Mouse (Mus musculus): ENCODE data around the gene Itpkb.

Itpkb gene

GRCm38 (mm10) chr1:180330145-180330706 lies at the start of gene Itpkb:
Gene Itpkb, plus strand, starts transcription at chr1:180330485.
- DNase-seq (ENCODE audit: low spot score in 2 of 2): no peak

GRCm38 (mm10) chr1:180282581-180282980 lies 47.7 kb upstream of the Itpkb start:
- no peak for DNase-seq (ENCODE audit: low spot score in 2 of 2)

GRCm38 (mm10) chr1:180283813-180284768 lies 46.2 kb upstream of the Itpkb start:
- DNase-seq (ENCODE audit: low spot score in 2 of 2): no peak

- no peak for DNase-seq (ENCODE audit: low spot score in 2 of 2)
Observed at GRCm38 (mm10) chr1:180286081-180286831, 44.0 kb upstream of the Itpkb start.

DNA sequence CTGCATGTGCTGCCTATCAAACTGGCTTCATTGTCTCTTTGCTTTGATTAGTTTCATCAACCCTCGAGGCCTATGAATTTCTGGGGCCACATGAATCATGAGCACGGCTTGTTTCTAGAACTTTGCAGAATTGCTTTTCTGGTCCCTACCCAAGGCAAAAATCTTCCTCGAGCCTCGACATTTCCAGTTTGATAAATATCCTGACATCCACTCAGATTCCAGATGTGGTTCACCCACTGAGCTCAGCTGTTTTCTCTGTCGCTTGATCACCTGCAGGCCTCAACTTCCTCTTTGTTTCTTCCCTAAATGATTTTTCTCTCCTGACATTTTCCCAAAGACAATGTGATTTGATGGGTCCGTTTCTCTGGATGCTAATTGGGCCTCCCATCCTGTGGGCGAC lies 42.1 kb upstream of the Itpkb start:
- no peak for DNase-seq (ENCODE audit: low spot score in 2 of 2)

DNA sequence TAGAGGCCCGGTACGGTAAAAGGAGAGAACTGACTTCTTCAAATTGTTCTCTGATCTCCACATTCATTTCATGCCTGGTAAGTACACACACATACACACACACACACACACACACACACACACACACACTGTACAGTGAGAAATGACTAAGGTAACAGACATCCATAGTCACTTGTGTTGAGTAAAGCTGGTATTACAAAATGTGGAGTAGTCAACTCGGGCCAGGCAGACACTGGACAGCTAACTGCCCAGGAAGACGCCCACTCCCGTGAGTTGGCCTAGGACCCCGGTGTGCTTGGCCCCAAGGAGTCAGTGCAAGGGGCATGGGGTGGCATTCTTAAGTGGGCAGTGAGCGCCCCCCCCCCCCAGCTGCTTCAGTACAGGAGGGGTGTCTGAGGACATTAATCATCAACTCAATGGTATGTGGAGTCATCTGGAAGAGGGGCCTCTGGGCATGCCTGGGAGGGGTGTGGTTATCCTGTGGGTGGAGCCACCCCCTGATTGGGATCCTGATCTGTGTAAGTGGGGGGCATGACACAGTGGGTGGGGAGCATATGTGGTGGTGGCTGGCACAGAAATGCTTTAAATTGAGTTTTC lies 41.3 kb upstream of the Itpkb start:
- DNase-seq (ENCODE audit: low spot score in 2 of 2): no peak

DNA sequence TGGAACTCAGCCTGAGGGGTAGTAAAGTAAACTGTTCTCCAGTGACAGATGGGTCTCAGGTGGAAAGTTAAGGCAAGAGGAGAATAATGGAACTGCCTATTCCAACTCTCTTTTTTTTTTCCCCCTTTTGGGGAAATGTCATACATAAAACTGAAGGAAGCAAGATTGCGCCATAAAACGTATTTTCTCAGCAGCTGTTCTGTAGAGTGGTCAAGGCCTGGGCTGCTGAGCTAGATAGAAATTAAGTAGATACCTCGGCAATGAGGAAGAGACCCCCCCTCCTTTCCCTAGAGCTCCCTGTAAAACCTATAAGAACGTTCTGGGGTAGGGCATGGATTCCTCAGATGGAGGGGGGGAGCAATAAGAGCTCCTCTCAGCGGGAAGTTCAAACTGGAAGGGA lies 40.5 kb upstream of the Itpkb start:
- DNase-seq (ENCODE audit: low spot score in 2 of 2): no peak

DNA sequence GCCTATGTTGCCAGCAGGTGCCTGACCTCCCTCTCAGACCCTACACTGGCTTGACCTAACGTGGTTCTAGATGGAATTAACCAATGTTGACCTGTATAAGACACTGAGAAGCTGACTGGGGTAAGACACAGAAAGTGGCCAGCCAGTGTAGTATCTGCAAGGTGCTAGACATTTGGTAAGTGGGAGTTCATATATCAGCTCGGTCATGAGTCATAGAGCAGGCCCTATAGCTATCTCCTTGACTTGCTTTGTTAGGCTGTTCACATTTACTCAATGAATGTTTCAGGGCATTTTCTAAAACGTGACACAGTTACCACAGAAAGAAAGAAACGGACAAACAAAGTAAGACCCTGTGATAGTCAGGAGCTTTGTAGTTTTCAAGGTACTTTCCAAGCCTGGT lies 39.9 kb upstream of the Itpkb start:
- DNase-seq (ENCODE audit: low spot score in 2 of 2): no peak

- DNase-seq (ENCODE audit: low spot score in 2 of 2): no peak
Observed at GRCm38 (mm10) chr1:180296088-180296487, 34.2 kb upstream of the Itpkb start.

- no peak for DNase-seq (ENCODE audit: low spot score in 2 of 2)
Observed at GRCm38 (mm10) chr1:180299697-180300096, 30.6 kb upstream of the Itpkb start.

GRCm38 (mm10) chr1:180300292-180300691 lies 30.0 kb upstream of the Itpkb start:
- no peak for DNase-seq (ENCODE audit: low spot score in 2 of 2)

GRCm38 (mm10) chr1:180300997-180301396 lies 29.3 kb upstream of the Itpkb start:
- DNase-seq (ENCODE audit: low spot score in 2 of 2): no peak

- no peak for DNase-seq (ENCODE audit: low spot score in 2 of 2)
Observed at GRCm38 (mm10) chr1:180302253-180303120, 27.8 kb upstream of the Itpkb start.

DNA sequence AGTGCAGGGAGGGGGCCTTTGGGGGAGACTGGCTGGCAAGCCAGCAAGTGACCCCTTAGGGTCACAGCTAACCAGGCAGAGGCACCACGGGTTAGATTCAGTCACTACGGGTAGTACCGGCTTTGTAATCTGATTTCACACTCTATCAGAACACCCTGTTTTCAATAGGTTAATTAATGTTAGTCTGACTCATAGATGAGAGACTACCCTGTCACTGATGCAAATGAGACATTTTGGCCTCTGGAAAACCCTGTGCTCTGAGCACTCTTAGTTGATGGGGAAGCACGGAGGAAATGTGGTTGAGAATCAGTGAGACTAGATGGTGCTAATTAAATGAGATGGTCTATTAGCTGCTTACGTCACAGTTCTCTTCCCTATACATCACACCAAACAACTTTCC lies 26.7 kb upstream of the Itpkb start:
- no peak for DNase-seq (ENCODE audit: low spot score in 2 of 2)

DNA sequence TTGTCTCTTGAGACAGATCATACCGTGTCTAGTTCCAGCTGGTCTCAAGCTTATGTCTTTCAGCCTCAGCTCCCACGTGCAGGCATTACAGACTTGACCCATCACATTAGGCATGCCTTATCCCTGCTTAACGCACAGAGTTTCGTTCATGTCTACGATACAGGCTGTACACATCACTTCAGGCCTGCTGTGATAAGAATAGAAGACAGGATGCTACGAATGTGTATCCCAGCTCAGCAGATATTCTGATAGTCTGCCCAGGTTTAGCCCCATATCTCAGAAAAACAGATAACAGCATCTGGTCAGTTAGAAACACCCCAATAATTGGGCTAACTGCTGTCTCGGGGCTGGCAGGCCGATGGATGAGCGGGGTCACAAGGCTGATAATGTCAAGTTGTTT lies 23.4 kb upstream of the Itpkb start:
- no peak for DNase-seq (ENCODE audit: low spot score in 2 of 2)

GRCm38 (mm10) chr1:180307661-180308060 lies 22.6 kb upstream of the Itpkb start:
- DNase-seq (ENCODE audit: low spot score in 2 of 2): no peak

DNA sequence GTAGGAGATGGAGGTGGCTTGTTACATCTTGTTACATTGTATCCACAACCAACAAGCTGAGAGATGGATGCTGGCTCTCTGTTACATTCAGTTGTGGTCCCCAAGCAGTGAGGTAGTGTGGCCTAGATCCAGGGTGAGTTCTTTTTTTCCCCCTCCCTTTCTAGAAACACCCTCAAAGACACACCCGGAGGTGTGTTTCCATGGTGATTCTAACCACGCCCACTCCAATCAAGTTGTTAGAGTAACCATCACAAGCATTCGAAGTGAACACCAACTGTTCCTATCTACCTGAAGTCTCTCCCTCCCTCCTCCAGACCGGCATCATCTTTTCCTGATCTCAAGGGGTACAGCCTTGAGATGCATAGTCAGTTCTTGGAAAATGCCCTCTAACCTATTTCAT lies 21.4 kb upstream of the Itpkb start:
- DNase-seq (ENCODE audit: low spot score in 2 of 2): no peak

- no peak for DNase-seq (ENCODE audit: low spot score in 2 of 2)
Observed at GRCm38 (mm10) chr1:180312286-180312685, 18.0 kb upstream of the Itpkb start.

DNA sequence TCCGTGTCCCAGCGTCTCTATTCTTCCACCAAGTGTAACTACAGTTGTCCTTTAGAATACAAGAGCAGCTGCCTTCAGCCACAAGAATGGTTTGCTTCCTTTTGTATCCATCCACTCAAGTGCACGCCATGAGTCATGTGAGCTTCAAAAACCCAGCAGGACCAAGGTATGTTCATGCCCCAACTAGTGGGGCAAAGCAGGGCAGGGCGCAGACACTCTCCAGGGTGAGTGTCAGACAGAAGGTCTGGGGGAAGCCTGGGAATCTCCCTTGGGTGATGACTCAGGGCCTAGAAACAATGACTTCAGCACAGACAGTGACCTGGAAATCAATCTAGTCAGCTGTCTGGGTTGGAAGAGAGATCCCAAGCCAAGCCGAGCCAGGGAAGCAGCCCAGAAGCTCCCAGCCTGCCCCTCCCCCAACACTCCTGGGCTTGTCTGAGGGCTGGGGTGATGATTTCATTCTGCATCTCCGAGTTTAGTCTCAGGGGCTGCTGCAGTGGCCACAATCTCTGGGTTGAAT lies 17.4 kb upstream of the Itpkb start:
- DNase-seq (ENCODE audit: low spot score in 2 of 2): no peak

DNA sequence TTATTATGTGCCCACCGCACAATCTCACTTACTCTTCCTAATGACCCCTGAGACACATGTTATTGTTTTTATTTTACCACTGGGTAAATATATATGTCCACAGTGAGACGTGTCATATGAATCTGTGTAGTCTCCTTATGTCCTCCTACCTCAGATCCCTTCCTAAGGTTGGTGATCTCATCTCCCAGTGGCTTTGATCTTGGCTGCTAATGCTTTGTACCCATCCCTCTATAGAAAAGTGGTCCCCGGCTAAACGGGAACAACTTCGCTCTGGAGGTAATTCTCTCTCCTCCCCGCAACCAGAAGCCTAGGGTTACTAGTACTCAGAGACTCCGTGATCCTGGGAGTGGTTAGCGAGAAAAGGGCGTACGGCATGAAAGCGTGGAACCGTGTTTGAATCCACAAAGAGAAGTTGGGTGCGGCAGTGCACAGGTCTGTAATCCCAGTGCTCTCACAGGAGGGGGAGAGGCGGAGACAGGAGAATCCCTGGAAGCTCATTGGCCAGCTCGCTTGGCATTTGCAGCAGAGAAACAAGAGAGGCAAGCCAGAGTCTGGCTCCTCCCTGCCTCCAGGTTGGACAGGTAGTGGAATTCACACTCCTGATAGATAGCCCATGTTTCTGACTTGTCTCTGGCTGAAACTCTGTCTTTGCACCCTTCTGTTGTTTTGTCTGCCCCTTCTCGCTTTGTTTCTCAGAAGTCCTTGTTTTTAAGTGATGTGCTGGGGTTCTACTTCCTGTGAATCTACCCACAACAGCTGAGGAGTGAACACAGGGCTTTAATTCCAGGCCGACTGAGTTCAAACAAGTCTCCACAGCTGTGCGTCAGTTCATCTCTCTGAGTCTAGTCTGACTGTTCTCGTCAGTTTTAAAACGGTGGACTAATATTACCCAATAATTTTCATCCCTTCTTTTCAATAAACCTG lies 16.5 kb upstream of the Itpkb start:
- DNase-seq (ENCODE audit: low spot score in 2 of 2): no peak

Data from left cerebral cortex, adult 9 months (tissue).